Mouse (Mus musculus) ES-Bruce4 (cell line): ENCODE results near the gene Ly6g5c. TPM values are rescaled to one million over a fixed set of nuclear protein-coding genes. Genes with fewer than 3 reads are reported as not detected.

Source experiments
- H3K27ac ChIP-seq: 2 replicates; pipeline ENCODE4 v1.5.1; 2012; ENCODE audit warnings: low read length, inconsistent platforms; ENCODE audit not compliant: insufficient read depth
- H3K27me3 ChIP-seq: 2 replicates; pipeline ENCODE4 v1.6.1; 2012; ENCODE audit warnings: mild to moderate bottlenecking, low read length, inconsistent platforms; ENCODE audit not compliant: control insufficient read depth, poor library complexity, insufficient read depth, severe bottlenecking
- H3K36me3 ChIP-seq: 2 replicates; pipeline ENCODE4 v1.6.1; 2012; ENCODE audit warnings: inconsistent platforms, mild to moderate bottlenecking, low read length, moderate library complexity; ENCODE audit not compliant: control insufficient read depth, poor library complexity, insufficient read depth, severe bottlenecking
- H3K4me1 ChIP-seq: one replicate; pipeline ENCODE4 v1.8.1; 2011; ENCODE audit warnings: low read length; ENCODE audit not compliant: control insufficient read depth, insufficient read depth
- H3K4me3 ChIP-seq: 2 replicates; pipeline ENCODE4 v1.5.1; 2011; ENCODE audit warnings: low read depth, mild to moderate bottlenecking, low read length
- H3K9ac ChIP-seq: 2 replicates; pipeline ENCODE4 v1.6.1; 2012; ENCODE audit warnings: low read depth, mild to moderate bottlenecking, inconsistent platforms; ENCODE audit not compliant: poor library complexity, severe bottlenecking
- H3K9me3 ChIP-seq: replicated peaks from 2 replicates; pipeline ENCODE4 v1.6.1; 2012; ENCODE audit warnings: mild to moderate bottlenecking, low read length, inconsistent platforms; ENCODE audit not compliant: control insufficient read depth, poor library complexity, insufficient read depth, severe bottlenecking
- CTCF ChIP-seq: IDR thresholded peaks from one replicate; pipeline ENCODE4 v1.8.1; 2011; ENCODE audit warnings: low read depth, low read length
- EP300 ChIP-seq: IDR thresholded peaks from 2 replicates; pipeline ENCODE4 v1.6.1; 2011; ENCODE audit warnings: low read depth, low read length; ENCODE audit not compliant: insufficient read depth
- POLR2A ChIP-seq: IDR thresholded peaks from one replicate; pipeline ENCODE4 v1.8.1; 2011; ENCODE audit warnings: low read length; ENCODE audit not compliant: insufficient read depth
- polyA plus RNA-seq: library from polyadenylated mRNA; stranded (reverse); fragments of >200 nt; gene quantifications from 2 replicates; pipeline ENCODE4 v1.2.4, GENCODE M21; 2011; ENCODE audit warnings: low read depth; ENCODE audit not compliant: missing spikeins, insufficient read depth, insufficient read length

The Ly6g5c gene
- polyA plus RNA-seq, 1 experiment, result not detected

GRCm38 (mm10) chr17:35070556-35071229, 37.4 kb upstream of the Ly6g5c start:
- no peak for TF ChIP-seq CTCF
- TF ChIP-seq EP300, result no peak
- no peak for TF ChIP-seq POLR2A
- Histone ChIP-seq H3K9me3 (no peaks in the 10 kb centered on the region), H3K36me3 (no peaks in the 10 kb centered on the region), H3K4me1 (peaks cover 5% of the 10 kb centered on the region), H3K9ac (no peak overlapping the region), H3K4me3 (no peak overlapping the region), H3K27ac (no peak overlapping the region), H3K27me3 (no peaks in the 10 kb centered on the region)

GRCm38 (mm10) chr17:35071454-35071853, 36.6 kb upstream of the Ly6g5c start:
- Histone ChIP-seq H3K9me3 (no peaks in the 10 kb centered on the region), H3K27me3 (no peaks in the 10 kb centered on the region), H3K36me3 (no peaks in the 10 kb centered on the region), H3K4me1 (peaks cover 5% of the 10 kb centered on the region), H3K27ac (no peak overlapping the region), H3K4me3 (no peak overlapping the region), H3K9ac (no peak overlapping the region)
- TF ChIP-seq CTCF (no peak), POLR2A (no peak), EP300 (no peak)

GRCm38 (mm10) chr17:35074097-35074496, 34.0 kb upstream of the Ly6g5c start:
- Histone ChIP-seq H3K36me3 (no peaks in the 10 kb centered on the region), H3K9ac (peak overlapping the region; percentile 43), H3K4me1 (peaks cover 7% of the 10 kb centered on the region), H3K4me3 (peak overlapping the region; percentile 31), H3K27me3 (no peaks in the 10 kb centered on the region), H3K9me3 (no peaks in the 10 kb centered on the region), H3K27ac (no peak overlapping the region)
- TF ChIP-seq POLR2A (no peak), EP300 (no peak), CTCF (no peak)

GRCm38 (mm10) chr17:35076507-35077176, 31.4 kb upstream of the Ly6g5c start, which contains the start of gene Ly6g6e:
Gene Ly6g6e, plus strand, starts transcription at chr17:35076902.
- H3K4me1 ChIP-seq, result peaks cover 3% of the 10 kb centered on the region
- H3K36me3 ChIP-seq, result no peaks in the 10 kb centered on the region
- TF ChIP-seq POLR2A (no peak), EP300 (peak; percentile 83)
- H3K9me3 ChIP-seq, result no peaks in the 10 kb centered on the region
- H3K27me3 ChIP-seq, result no peaks in the 10 kb centered on the region
- peak within 1 kb of the TSS; percentile 57 for H3K4me3 ChIP-seq
- H3K27ac ChIP-seq, result peak within 1 kb of the TSS; percentile 85
- H3K9ac ChIP-seq, result peak within 1 kb of the TSS; percentile 58

- peaks cover 2% of the 10 kb centered on the region for H3K4me1 ChIP-seq
- H3K9ac ChIP-seq, result peak overlapping the region; percentile 58
- peak overlapping the region; percentile 41 for H3K4me3 ChIP-seq
- H3K27me3 ChIP-seq, result no peaks in the 10 kb centered on the region
- no peaks in the 10 kb centered on the region for H3K9me3 ChIP-seq
- no peaks in the 10 kb centered on the region for H3K36me3 ChIP-seq
- H3K27ac ChIP-seq, result peak overlapping the region; percentile 64
- no peak for TF ChIP-seq CTCF
- TF ChIP-seq EP300, result no peak
- no peak for TF ChIP-seq POLR2A
These were observed 30.8 kb upstream of the Ly6g5c start for GRCm38 (mm10) chr17:35077285-35077684.

- Histone ChIP-seq H3K27ac (peak within 1 kb of the TSS; percentile 85), H3K4me3 (peak within 1 kb of the TSS; percentile 57), H3K9ac (peak within 1 kb of the TSS; percentile 58), H3K9me3 (no peaks in the 10 kb centered on the region), H3K27me3 (no peaks in the 10 kb centered on the region), H3K36me3 (no peaks in the 10 kb centered on the region), H3K4me1 (peaks cover 2% of the 10 kb centered on the region)
- TF ChIP-seq POLR2A, result no peak
- peak; percentile 34 for TF ChIP-seq CTCF
These were observed 30.3 kb upstream of the Ly6g5c start, which contains the start of gene Ly6g6d for GRCm38 (mm10) chr17:35077786-35078233. Gene Ly6g6d, minus strand, starts transcription at chr17:35078065.
